Mouse (Mus musculus): Measurements from ENCODE around the gene Tbck. TPM values are rescaled to one million over a fixed set of nuclear protein-coding genes. Genes with fewer than 3 reads are reported as not detected.

Gene Tbck
- total RNA-seq, 2 experiments from 2014 or later = 12.0 to 13.1 TPM

DNA sequence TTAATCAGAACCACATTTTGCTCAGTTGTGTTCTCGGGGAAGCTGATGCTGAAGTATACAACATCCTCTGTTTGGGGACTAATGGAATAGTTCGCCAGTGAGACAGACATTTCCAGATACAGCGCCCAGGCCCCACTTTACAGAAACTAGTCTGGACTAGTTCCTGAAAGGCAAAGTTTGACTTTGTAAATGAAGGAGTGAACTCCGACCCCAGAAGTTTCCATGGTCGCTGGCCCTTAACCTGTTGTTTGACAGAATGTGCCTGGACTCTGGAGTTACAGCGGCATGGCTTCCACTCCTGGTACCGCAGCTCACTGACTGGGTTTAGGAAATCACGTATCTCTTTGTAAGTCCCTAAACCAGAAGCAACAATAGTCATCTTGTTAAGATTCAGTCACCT is 176.9 kb downstream of the Tbck start:
- DNase-seq (ENCODE audit: low spot score) = no peak
- intact Hi-C loops (cut with DNase I) = no loop called here

DNA sequence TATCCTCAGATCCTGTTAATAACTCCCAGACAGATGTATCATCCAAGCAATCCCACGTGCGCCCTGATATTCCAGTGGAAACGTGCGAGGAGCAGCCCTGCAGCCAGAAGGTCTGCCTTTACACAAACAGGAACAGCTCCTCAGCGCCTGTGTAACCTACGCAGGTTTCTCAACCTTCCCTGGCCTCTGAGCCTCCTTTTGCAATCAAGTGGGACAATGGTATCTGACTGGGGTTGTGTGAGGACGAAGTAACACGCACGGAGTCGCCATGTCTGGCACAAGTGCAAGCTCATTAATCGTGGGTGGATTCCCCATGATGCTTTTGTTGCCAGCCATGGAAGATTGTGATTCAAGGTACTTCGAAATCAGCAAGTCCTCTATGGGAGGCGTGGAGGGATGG is 179.9 kb downstream of the Tbck start:
- DNase-seq (ENCODE audit: low spot score) = no peak
- intact Hi-C loops (cut with DNase I) = no loop called here

DNA sequence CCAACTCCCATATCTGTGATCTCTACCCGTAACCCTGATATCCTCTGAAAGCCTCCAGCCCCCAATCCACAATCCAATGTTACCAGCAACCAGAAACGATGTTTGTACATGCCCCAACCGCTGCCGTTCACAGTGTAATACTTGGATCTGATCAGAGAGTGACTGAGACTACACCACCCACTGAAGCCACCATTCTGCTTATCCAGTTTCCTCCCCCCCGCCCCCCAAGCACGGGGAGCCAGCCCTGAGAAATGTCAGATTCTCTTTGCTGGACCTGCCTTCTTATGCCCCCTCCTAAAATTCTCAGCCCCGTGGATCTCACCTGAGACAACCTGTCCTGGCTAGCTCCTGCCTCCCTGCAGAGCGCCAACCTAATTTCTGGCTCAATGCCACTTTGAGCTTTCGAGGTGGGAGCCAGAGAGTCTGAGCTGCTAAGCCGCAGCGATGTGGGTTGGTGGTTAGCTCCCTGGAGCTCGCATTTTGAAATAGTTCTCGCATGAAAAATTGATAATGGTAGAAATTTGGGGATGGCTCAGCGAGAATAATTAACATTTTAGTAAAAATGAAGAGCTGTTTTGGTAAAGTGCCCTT is 180.5 kb downstream of the Tbck start:
- no peak for DNase-seq (ENCODE audit: low spot score)
- intact Hi-C loops (cut with DNase I) = no loop called here

DNA sequence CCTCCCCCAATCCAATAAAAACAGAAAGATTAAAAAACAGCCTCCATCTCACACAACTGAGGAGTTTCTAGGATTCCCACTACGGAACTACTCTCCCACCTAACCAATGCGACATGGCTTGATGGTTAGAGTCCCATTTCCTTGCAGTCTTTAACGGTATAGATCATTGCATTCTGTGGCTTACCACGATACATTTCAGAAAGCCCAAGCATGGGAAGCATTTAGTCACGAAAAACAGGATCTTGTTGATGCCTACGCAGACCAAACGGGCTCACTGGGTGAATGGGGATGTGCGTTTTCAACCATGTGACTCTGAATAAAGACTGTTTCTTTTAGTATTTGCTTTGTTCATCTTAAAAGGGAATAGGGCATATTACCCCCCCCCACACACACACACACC is 181.0 kb downstream of the Tbck start:
- no peak for DNase-seq (ENCODE audit: low spot score)
- intact Hi-C loops (cut with DNase I) = no loop called here

DNA sequence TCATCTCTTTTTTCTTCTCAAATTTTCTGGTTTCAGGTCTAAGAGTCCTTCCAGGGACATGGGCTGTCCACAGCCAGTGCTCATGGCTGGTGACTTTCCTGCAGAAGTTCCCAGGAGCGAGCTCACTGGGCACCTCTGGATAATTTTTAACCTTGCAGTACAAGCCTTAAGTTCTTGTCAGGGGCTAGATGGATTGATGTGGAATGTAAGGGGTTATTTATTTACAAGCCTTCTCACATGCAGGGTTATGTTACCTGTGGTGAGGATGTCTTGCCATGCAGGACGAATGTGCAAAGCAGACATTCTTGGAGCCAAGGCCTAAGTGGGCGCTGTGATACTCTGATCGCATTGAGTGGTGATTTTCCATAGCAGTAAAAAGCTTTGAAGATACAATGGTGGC is 181.7 kb downstream of the Tbck start:
- intact Hi-C loops (cut with DNase I) = no loop called here
- DNase-seq (ENCODE audit: low spot score) = no peak

DNA sequence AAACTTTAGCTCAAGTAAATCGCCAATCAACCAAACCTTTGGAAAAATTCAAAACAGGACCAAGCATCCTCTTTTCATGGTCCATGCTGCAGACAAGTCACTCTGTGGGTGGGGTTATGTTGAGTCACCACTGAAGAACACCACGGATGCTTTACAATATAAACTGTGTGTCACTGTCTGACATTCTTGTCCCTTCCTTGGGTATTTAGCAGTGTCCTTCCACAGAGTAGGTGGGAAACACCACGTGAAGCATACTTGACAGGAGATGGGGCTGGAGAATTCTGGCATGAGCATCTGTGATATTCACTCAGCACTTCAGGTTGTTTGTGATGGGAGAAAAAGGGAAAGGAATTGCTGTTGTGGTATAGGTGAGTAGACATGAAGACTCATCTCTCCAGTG is 183.0 kb downstream of the Tbck start:
- intact Hi-C loops (cut with DNase I) = no loop called here
- DNase-seq (ENCODE audit: low spot score) = no peak

DNA sequence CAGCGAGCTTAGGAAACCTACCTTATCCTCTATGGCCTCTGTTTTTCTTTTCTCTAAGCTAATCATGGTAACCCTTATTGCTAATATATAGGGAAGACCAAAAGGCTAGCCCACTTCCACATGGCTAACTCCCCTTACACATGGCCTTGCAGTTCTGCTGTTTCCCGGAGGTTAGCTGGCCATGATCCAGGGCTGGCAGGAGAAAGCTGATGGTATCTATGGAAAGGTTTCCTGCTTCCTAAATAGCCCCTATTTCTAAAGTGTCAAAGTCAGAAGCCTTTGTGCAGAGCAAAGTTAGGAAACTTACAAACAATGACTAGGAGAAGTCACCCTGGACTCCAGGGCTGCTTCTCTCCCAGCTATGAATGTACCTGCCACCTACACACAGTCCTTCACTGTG is 184.9 kb downstream of the Tbck start:
- DNase-seq (ENCODE audit: low spot score) = no peak
- intact Hi-C loops (cut with DNase I) = no loop called here

DNA sequence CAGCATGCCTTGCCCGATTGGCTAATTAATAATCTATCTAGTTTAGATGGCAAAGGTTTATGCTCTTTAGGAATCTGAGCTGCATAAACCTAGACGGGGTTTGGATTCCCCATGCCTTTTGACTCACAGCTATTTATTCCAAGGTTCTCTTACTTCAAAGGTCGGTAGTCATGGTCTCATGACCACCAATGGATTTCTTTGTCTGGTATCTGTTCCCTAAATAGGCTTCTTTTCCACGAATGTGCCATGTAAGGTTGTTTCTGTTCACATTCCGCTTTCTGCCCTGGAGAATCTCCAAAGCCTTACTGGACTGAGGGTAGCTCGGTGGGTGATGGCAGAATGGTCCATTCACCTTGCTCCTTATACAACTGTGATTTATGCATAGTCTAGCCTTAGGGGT is 186.1 kb downstream of the Tbck start:
- no peak for DNase-seq (ENCODE audit: low spot score)
- intact Hi-C loops (cut with DNase I) = no loop called here

DNA sequence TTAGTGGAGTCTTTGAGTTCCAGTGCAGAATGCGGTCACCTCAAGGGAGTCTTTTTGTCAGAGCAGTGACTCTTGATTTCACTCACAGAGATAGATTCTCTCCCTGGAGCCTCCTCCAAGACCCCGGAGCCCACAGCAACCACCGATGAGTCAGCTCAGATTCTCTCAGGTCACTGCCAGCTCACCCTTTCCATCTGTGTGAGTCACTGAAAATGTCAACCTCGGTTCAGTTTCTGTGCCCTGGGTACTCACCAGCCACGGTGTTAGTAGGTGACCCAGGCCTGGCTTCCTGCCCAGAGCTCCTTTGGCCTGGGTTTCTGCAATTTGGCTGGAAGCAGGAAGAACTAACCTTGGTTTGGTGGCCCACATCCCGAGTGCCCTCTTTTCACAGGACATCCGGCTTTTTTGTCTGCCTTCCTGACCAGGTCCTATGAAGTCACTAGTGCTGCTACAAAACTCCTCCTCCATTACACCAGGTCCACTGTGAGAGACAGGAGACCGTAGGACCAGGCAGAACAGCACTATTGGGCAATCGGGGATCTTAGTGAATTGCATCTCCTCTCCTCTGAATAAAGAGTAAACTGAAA is 187.5 kb downstream of the Tbck start:
- DNase-seq (ENCODE audit: low spot score) = no peak
- intact Hi-C loops (cut with DNase I) = no loop called here

DNA sequence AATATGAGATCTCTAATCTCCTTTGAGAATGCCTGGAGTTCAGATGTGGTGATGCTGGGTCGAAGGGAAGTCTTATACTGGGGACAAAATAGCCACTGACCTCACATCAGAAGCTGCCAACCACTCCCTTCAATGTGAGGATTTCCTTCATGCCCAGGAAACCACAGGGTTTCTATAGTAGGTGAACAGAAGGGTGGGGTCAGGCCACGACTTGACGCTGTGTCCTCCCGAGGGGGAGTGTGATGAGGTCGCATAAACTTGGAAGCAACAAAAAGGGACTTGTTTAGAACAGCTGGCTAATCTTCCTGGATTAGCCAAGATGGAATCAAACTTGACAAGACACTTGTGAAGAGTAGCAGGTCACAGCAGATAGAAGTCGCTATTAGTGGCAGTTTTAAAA is 189.3 kb downstream of the Tbck start:
- DNase-seq (ENCODE audit: low spot score) = no peak
- intact Hi-C loops (cut with DNase I) = no loop called here

DNA sequence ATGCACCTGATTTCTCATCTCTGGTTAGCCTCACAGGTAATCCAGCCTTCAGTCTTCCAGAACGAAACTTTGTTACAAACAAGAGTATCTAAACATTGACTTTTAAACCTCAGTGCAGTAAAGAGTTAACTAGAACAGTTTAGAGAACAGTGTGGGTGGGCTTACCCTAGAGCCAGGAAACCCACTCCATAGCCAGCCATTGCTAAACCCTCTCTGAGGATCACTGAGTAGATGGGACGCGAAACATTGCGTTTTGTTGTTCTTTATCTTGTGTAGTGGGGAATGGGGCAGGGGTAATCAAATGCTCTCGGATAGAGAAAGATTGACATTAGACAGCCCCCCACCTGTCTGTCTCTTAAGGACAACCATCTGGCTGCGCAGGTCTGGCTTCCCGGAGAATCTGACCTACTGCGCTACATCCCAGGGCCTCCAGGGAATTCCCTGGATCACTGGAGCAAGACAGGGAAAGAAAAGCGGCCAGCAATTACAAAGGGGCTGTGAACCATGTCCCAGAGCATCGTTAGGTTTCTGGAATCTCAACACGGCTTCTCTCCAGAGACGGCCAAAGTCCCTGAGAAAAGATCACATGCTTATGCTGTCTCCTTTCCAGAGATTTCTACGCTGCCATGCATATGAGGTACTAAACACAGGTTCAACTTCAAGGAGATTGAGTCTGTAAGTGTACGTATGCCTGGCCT is 192.2 kb downstream of the Tbck start:
- DNase-seq (ENCODE audit: low spot score) = no peak
- intact Hi-C loops (cut with DNase I) = no loop called here

DNA sequence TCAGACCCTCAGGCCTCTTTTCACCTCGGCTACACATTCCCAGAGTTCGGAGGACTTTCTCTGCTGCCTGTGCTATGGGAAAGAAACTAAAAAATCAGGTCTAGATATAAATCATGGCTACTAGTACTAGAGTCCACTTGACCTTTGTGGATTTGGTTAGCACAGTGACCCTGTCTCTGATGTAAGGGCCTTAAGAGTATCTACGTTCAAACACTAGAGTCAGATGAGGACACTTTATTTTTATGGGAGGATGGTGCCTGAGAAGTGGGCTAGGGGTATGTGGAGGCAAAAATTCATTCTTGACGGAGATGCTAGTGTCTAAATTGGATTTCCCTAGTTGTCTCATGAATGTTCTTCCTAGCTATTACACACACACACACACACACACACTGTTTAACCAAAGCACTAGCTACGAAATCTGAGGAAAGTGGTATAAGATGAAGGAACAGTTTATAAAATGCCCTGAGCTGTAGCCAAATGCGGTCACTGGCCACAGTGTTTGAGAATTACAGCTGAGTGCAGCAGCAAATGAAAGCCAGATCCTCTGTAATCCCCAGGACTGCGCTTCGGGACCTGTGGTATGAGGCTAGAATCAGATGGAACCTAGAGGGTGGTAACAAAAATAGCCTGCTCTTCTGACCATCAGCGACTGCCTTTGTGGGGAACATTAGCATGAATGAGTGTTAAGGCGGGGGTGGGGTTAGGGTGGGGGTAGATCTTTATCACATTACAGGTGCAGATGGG is 193.2 kb downstream of the Tbck start:
- intact Hi-C loops (cut with DNase I) = no loop called here
- no peak for DNase-seq (ENCODE audit: low spot score)

DNA sequence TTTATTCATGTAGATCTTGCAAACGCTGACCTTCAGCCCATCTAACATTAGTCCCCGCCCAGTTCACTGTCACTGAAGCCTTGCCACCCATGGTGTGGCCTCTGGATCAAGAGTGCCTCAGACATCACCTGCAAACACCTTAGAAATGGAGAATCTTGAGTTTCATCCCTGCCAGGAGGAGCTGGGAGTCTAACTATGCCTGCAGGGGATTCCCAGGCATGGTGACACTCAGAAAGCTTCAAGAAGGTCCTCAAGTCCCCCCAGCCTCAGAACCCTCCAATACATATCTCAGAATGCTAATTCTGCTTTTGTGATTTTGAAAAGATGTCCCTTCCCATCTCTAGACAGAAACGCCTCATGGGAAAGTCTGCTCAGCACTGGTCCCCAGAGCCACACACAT is 196.4 kb downstream of the Tbck start:
- DNase-seq (ENCODE audit: low spot score) = no peak
- intact Hi-C loops (cut with DNase I) = no loop called here

DNA sequence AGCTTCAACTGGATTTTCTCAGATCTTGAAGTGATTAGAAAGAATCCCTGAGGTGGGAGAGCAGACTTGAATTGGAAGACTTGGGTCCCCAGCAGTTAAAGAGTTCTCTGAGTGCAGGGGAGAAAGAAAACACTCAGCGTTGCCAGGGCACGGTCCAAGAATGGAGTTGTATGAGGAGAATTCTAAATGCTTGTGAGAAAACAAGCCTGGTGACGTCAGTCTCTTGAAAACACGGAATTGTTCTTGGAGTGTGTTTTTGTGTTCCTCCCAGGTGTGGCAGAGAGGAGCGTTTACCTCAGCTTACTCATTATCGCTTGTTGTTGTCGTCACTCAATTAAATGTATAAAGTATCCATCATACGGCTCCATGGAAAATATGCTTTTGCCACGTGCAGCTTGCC is 196.9 kb downstream of the Tbck start:
- no peak for DNase-seq (ENCODE audit: low spot score)
- intact Hi-C loops (cut with DNase I) = no loop called here

DNA sequence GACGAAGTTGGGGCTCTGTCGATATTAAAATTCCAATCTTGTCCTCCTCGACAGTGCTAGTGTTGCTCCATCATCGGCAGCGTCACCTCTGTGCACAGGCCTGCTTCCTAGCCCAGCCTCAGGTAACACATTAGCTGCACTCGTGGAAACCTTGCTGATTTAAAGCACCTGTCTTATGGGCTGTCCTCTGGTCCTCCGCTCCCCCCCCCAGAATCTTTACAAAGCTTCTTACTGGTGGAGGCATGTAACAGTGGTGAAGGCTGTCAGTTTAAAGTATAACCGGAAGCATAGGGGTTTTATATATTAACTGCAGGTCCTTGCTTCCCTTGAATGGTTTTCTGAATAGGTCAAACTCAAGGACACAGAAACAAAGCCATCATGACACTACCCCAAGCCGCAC is 199.3 kb downstream of the Tbck start:
- no peak for DNase-seq (ENCODE audit: low spot score)
- intact Hi-C loops (cut with DNase I) = no loop called here

DNA sequence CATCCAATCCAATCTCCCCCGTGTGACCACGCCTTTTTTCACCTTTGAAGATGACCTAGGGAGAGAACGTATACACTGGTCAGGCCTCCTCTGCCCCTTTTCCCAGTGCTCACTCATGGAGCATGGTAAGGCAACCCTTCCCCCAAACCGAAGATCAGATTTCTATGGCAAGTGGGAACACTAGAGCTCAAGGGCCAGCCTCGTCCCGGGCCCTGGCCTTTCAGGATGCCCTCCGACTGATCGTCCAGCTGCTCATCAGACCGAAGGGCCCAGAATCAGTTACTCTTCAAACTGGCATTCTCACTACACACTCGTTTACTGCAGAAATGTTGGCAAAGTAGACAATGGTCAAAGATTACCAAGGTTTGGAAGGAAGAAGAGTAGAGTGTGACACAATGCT is 200.5 kb downstream of the Tbck start:
- intact Hi-C loops (cut with DNase I) = no loop called here
- no peak for DNase-seq (ENCODE audit: low spot score)

DNA sequence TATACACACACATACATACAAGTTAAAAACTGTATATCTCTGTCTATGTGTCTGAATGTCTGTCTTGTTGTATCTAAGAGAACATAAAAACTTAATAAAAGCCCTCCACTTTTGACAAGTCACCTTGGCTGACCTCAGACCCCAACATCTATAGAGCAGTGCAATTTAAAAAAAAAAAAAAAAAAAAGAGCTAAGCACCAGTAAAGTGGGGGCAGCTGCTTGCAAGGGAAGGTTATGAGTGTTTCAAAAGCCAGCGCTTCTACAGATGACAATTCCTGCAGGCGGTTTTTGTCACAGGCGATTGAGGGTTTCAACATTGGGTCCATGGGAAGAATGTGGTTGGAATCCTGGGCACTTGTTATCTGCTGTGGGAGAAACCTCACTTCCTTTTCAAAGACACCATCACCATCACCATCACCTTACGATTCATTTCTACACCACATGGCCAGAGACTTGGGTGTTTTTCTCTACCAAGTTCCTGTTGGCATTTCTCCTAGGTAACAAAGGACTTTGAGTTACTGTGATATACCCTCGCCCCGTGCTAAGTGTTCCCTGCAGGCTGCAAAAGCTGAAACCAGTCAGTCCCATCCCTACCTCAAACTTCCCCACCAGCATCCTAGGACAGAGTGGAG is 202.6 kb downstream of the Tbck start:
- intact Hi-C loops (cut with DNase I) = no loop called here

DNA sequence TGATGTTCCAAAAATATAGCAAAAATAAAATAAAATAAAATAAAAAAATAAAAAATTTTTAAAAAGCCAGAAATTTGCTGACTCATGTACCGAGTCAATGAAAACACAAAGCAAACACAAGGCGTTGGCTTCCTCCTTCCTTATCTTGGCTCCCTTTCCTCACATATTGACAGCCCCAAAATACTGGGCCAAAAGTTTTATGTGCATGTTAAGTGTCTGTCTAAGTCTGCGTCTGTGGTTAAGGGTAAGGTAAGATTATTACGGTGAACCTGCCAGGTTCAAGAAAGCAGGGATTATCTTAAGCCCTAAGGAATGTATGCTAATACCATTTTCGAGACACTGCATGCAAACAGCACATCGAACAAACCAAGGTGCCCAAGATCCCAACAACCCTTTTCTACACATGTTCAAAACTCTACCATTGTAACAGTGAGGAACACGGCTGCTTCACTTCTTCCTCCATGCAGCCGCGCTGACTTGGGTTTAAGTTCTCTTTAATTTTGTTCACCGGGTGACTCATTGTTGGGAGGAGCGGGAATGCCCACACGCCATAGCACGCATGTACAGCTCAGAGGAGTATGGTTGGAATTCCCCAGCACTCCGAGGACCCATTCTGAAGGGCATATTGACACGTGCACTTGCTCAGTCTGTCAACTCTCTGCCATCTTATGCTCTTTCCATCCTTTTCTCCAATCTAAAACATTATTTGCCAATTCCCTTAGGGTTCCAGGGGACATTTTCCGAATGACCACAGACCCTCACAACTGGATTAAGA is 203.3 kb downstream of the Tbck start:
- DNase-seq (ENCODE audit: low spot score) = no peak
- intact Hi-C loops (cut with DNase I) = no loop called here

More for the DNA sequence above, 202.6 kb downstream of the Tbck start:
- no peak for DNase-seq (ENCODE audit: low spot score)
